ENCODE assay signal across 30 mouse cellular contexts in genomic region chr19:55134521-55134920, GRCm38 (mm10). TPM values are rescaled to one million over a fixed set of nuclear protein-coding genes. Genes with fewer than 3 reads are reported as not detected.
A peak's percentile ranks its signal among the peaks of the same experiment; 100 is the strongest.
DNase-seq lines count a peak whose midpoint lies in the region; ATAC-seq and TF ChIP-seq lines count a peak whose summit lies in the region.
"Had no signal": no experiment of that assay in that cellular context is flagged by ENCODE, and none has a peak within 500 bp of the region (broad histone marks: within the 10 kb centered on the region; RNA-seq: fewer than 3 reads in every experiment).

No protein-coding gene starts in this region.

- intact Hi-C loops in heart, postnatal 36 days (cut with DNase I): no loop called here

- no peak overlapping the region for H3K27ac ChIP-seq in lung, postnatal 0 days (ENCODE audit: low read length)
- no peak overlapping the region for H3K27ac ChIP-seq in forebrain, embryonic 13.5 days
- no peak overlapping the region for H3K27ac ChIP-seq in forebrain, postnatal 0 days (ENCODE audit: low read depth, low read length)
- H3K27ac ChIP-seq: embryonic facial prominence, embryonic 13.5 days; hindbrain, embryonic 15.5 days; limb, embryonic 15.5 days; neural tube, embryonic 15.5 days had no signal

- peaks cover 16% of the 10 kb centered on the region for H3K4me1 ChIP-seq in lung, postnatal 0 days (ENCODE audit: insufficient read depth, low read depth, low read length)
- H3K4me1 ChIP-seq in forebrain, embryonic 13.5 days: no peaks in the 10 kb centered on the region
- H3K4me1 ChIP-seq in forebrain, postnatal 0 days (ENCODE audit: insufficient read depth): no peaks in the 10 kb centered on the region
- H3K4me1 ChIP-seq: embryonic facial prominence, embryonic 13.5 days; limb, embryonic 15.5 days had no signal

- H3K9ac ChIP-seq in lung, postnatal 0 days (replicated peaks; ENCODE audit: low read depth): no peak overlapping the region
- H3K9ac ChIP-seq in forebrain, embryonic 13.5 days: no peak overlapping the region
- no peak overlapping the region for H3K9ac ChIP-seq in forebrain, postnatal 0 days
- H3K9ac ChIP-seq: embryonic facial prominence, embryonic 13.5 days; hindbrain, embryonic 15.5 days; limb, embryonic 15.5 days; neural tube, embryonic 15.5 days had no signal

- no peak overlapping the region for H3K4me3 ChIP-seq in lung, postnatal 0 days (ENCODE audit: low read depth, low read length)
- no peak overlapping the region for H3K4me3 ChIP-seq in forebrain, embryonic 13.5 days
- H3K4me3 ChIP-seq in forebrain, postnatal 0 days (ENCODE audit: low read depth, low read length): no peak overlapping the region
- H3K4me3 ChIP-seq: embryonic facial prominence, embryonic 13.5 days; erythroblast, embryonic 14.5 days; hindbrain, embryonic 15.5 days; limb, embryonic 15.5 days; midbrain, embryonic 10.5 days; neural tube, embryonic 15.5 days had no signal

- DNase-seq in heart, adult 11 months: peak; percentile 88
- no peak for DNase-seq in heart, postnatal 36 days
- DNase-seq in lung, adult 18-20 months: peak; percentile 56 to 73
- no peak for DNase-seq in lung, postnatal 14 days
- DNase-seq in lung, postnatal 0 days (ENCODE audit: low spot score): peak; percentile 85
- no peak for DNase-seq in forebrain, postnatal 0 days
- DNase-seq: adrenal gland, adult 8-10 months; cerebellum, adult 18-20 months; cerebellum, postnatal 14 days; gastrocnemius, postnatal 10 days; kidney, postnatal 4 days; layer of hippocampus, adult 9-11 months; right cerebral cortex, postnatal 14 days; spleen, adult 18-20 months; thymus, postnatal 25 days had no signal

- 55% methylated on average over 9 of the region's 9 CpGs for WGBS in lung, postnatal 0 days
- WGBS in forebrain, embryonic 13.5 days: 84% methylated on average over 9 of the region's 9 CpGs
- WGBS in forebrain, postnatal 0 days: 79% methylated on average over 9 of the region's 9 CpGs

- no peak for TF ChIP-seq CTCF in lung, postnatal 0 days (IDR thresholded peaks at IDR 0.05)
- no peak for TF ChIP-seq CTCF in forebrain, postnatal 0 days (IDR thresholded peaks at IDR 0.05; ENCODE audit: low read depth)

- no peaks in the 10 kb centered on the region for H3K27me3 ChIP-seq in lung, postnatal 0 days (replicated peaks; ENCODE audit: insufficient read depth, low read length)
- H3K27me3 ChIP-seq in forebrain, embryonic 13.5 days: no peaks in the 10 kb centered on the region
- H3K27me3 ChIP-seq in forebrain, postnatal 0 days (ENCODE audit: insufficient read depth, low read length): no peaks in the 10 kb centered on the region
- H3K27me3 ChIP-seq: embryonic facial prominence, embryonic 13.5 days; hindbrain, embryonic 15.5 days; limb, embryonic 15.5 days; neural tube, embryonic 15.5 days had no signal

- H3K9me3 ChIP-seq in lung, postnatal 0 days (ENCODE audit: low read length): no peaks in the 10 kb centered on the region
- H3K9me3 ChIP-seq in forebrain, embryonic 13.5 days (replicated peaks): no peaks in the 10 kb centered on the region
- no peaks in the 10 kb centered on the region for H3K9me3 ChIP-seq in forebrain, postnatal 0 days (ENCODE audit: low read length)
- H3K9me3 ChIP-seq: embryonic facial prominence, embryonic 13.5 days; hindbrain, embryonic 15.5 days; limb, embryonic 15.5 days; neural tube, embryonic 15.5 days had no signal

- no peaks in the 10 kb centered on the region for H3K36me3 ChIP-seq in lung, postnatal 0 days (ENCODE audit: insufficient read depth, low read length)
- no peaks in the 10 kb centered on the region for H3K36me3 ChIP-seq in forebrain, embryonic 13.5 days (ENCODE audit: poor library complexity, severe bottlenecking)
- H3K36me3 ChIP-seq in forebrain, postnatal 0 days (ENCODE audit: insufficient read depth): no peaks in the 10 kb centered on the region
- H3K36me3 ChIP-seq: embryonic facial prominence, embryonic 13.5 days; hindbrain, embryonic 15.5 days; limb, embryonic 15.5 days; midbrain, embryonic 10.5 days; neural tube, embryonic 15.5 days had no signal

- no peak overlapping the region for H3K4me2 ChIP-seq in lung, postnatal 0 days (replicated peaks; ENCODE audit: low read depth, low read length)
- no peak overlapping the region for H3K4me2 ChIP-seq in forebrain, embryonic 13.5 days
- H3K4me2 ChIP-seq in forebrain, postnatal 0 days (ENCODE audit: low read depth): no peak overlapping the region
- H3K4me2 ChIP-seq: embryonic facial prominence, embryonic 13.5 days; hindbrain, embryonic 15.5 days; limb, embryonic 15.5 days; neural tube, embryonic 15.5 days had no signal

- peak; percentile 58 for ATAC-seq in lung, postnatal 0 days
- no peak for ATAC-seq in forebrain, embryonic 13.5 days
- no peak for ATAC-seq in forebrain, postnatal 0 days
- ATAC-seq: activated CD4-positive, CD25-positive, alpha-beta regulatory T cell, adult 4 months; forebrain, embryonic 14.5 days had no signal

- peak; percentile 80 for TF ChIP-seq EP300 in lung, postnatal 0 days (IDR thresholded peaks at IDR 0.05)

RNA-seq across cellular contexts. Expression of gene Gpam, which starts 7.5 kb away (rescaled TPM):
- total RNA-seq in heart, postnatal 36 days (2021): 100 to 1,000 TPM; 210 to 250 TPM
- polyA plus RNA-seq in lung, postnatal 0 days (2015; fragmentation: Nextera tagmentation; extraction: Ambion mirVana): 41.4 and 51.8 TPM in 2 replicates
- 14.1 and 17.6 TPM in 2 replicates for polyA plus RNA-seq in forebrain, embryonic 13.5 days (2015; fragmentation: Nextera tagmentation; extraction: Ambion mirVana)
- 58.6 and 61.4 TPM in 2 replicates for total RNA-seq in forebrain, postnatal 0 days (2014; rRNA removed)
- 15.8 and 20.6 TPM in 2 replicates for polyA plus RNA-seq in forebrain, postnatal 0 days (2015; fragmentation: Nextera tagmentation; extraction: Ambion mirVana)

RNA-seq across cellular contexts. Expression of gene Tectb, which starts 46.0 kb away (rescaled TPM):
- under 1 TPM; 0.19 to 0.33 TPM for total RNA-seq in heart, postnatal 36 days (2021)
- polyA plus RNA-seq in lung, postnatal 0 days (2015; fragmentation: Nextera tagmentation; extraction: Ambion mirVana): 0.21 and 0.27 TPM in 2 replicates
- 0.13 TPM in 1 of 2 replicates, not detected in the other for polyA plus RNA-seq in forebrain, embryonic 13.5 days (2015; fragmentation: Nextera tagmentation; extraction: Ambion mirVana)
- 0.46 TPM in 1 of 2 replicates, not detected in the other for total RNA-seq in forebrain, postnatal 0 days (2014; rRNA removed)
- 0.16 and 0.20 TPM in 2 replicates for polyA plus RNA-seq in forebrain, postnatal 0 days (2015; fragmentation: Nextera tagmentation; extraction: Ambion mirVana)
- total RNA-seq: hematopoietic stem cell, adult 5-6 weeks; left cerebral cortex, adult 18-20 months; left cerebral cortex, postnatal 25 days had no signal
- polyA plus RNA-seq: activated CD4-positive, CD25-positive, alpha-beta regulatory T cell, adult 4 months; embryonic facial prominence, embryonic 13.5 days; erythroblast, embryonic 14.5 days; heart, embryonic 14.5 days; intestine, embryonic 14.5 days; kidney, embryonic 16.5 days; limb, embryonic 15.5 days; midbrain, embryonic 10.5 days; neural tube, embryonic 15.5 days had no signal

Comparison
In these comparisons a context has a peak if more than half of its experiments do, and no peak if none do; other contexts are left out.
1. DNase-seq: peak in heart, adult 11 months (single experiment), lung, adult 18-20 months (2 of 2) and lung, postnatal 0 days (single experiment); none in heart, postnatal 36 days (0 of 2), lung, postnatal 14 days (single experiment) and forebrain, postnatal 0 days (single experiment).